Mouse (Mus musculus) hindbrain, postnatal 0 days (tissue): ENCODE results near the gene Celf1. TPM values are rescaled to one million over a fixed set of nuclear protein-coding genes. Genes with fewer than 3 reads are reported as not detected.
"Not testable (repeated sequence)": the region's sequence is repeated elsewhere in the genome, so short reads cannot be mapped to it uniquely, and the experiment has no call there.

ENCODE experiments used
- ATAC-seq: fragments of 200-750 bp; cut with Nextera tagmentation; 2 replicates; pipeline ENCODE4 v1.8.0; 2017; ENCODE audit warnings: mild to moderate bottlenecking, moderate TSS enrichment, moderate library complexity
- DNase-seq: peaks from one replicate; pipeline ENCODE4 v3.0.0-alpha.2; 2015; ENCODE audit warnings: low spot score
- H3K27ac ChIP-seq: fragments of 300-500 bp; sonication (generic); 2 replicates; pipeline ENCODE4 v1.5.1; 2014; ENCODE audit warnings: mild to moderate bottlenecking
- H3K27me3 ChIP-seq: fragments of 300-500 bp; sonication (generic); 2 replicates; pipeline ENCODE4 v1.6.1; 2014; ENCODE audit warnings: low read length, mixed read lengths; ENCODE audit not compliant: insufficient read depth
- H3K36me3 ChIP-seq: fragments of 300-500 bp; sonication (generic); 2 replicates; pipeline ENCODE4 v1.6.1; 2014; ENCODE audit warnings: low read length, mixed read lengths; ENCODE audit not compliant: insufficient read depth
- H3K4me1 ChIP-seq: fragments of 300-500 bp; sonication (generic); 2 replicates; pipeline ENCODE4 v1.6.1; 2014; ENCODE audit warnings: antibody characterized with exemption, low read length, mixed read lengths; ENCODE audit not compliant: insufficient read depth
- H3K4me2 ChIP-seq: fragments of 300-500 bp; sonication (generic); 2 replicates; pipeline ENCODE4 v1.6.1; 2014; ENCODE audit warnings: low read depth, mild to moderate bottlenecking, low read length, moderate library complexity, mixed read lengths
- H3K4me3 ChIP-seq: fragments of 300-500 bp; sonication (generic); 2 replicates; pipeline ENCODE4 v1.5.1; 2014; ENCODE audit warnings: low read length
- H3K9ac ChIP-seq: fragments of 300-500 bp; sonication (generic); replicated peaks from 2 replicates; pipeline ENCODE4 v1.6.1; 2014; ENCODE audit warnings: mild to moderate bottlenecking, low read length, moderate library complexity, mixed read lengths
- H3K9me3 ChIP-seq: fragments of 300-500 bp; sonication (generic); 2 replicates; pipeline ENCODE4 v1.6.1; 2016; ENCODE audit warnings: low read length, mixed read lengths
- CTCF ChIP-seq: IDR thresholded peaks from 2 replicates; pipeline ENCODE4 v1.5.1; 2016; ENCODE audit warnings: antibody characterized with exemption, control low read depth, low read depth
- WGBS: fragments of 180-500 bp; shearing (Covaris S2); extraction: QIAGEN DNeasy Blood & Tissue Kit; methylation state at CpG from one replicate; pipeline ENCODE4 v1.1.7; 2014; 5-methylcytosine and 5-hydroxymethylcytosine counted together
- polyA plus RNA-seq: library from polyadenylated mRNA; unstranded; fragments of >200 nt; fragmentation: Nextera tagmentation; extraction: Ambion mirVana; gene quantifications from 2 replicates; pipeline ENCODE4 v1.2.1, GENCODE M21; 2015
- total RNA-seq: library from RNA; depleted of rRNA; stranded (reverse); fragments of >200 nt; gene quantifications from 2 replicates; pipeline ENCODE4 v1.2.3, GENCODE M21; 2014

The Celf1 gene
- total and polyA plus RNA-seq, 2 experiments from 2014 or later, result 63.1 to 68.6 TPM

GRCm38 (mm10) chr2:91042651-91043398, 102.6 kb downstream of the Celf1 start:
- no peak for DNase-seq
- Histone ChIP-seq H3K9ac (no peak overlapping the region), H3K9me3 (no peaks in the 10 kb centered on the region), H3K27me3 (no peaks in the 10 kb centered on the region), H3K4me3 (no peak overlapping the region), H3K4me1 (no peaks in the 10 kb centered on the region), H3K4me2 (no peak overlapping the region), H3K27ac (no peak overlapping the region), H3K36me3 (no peaks in the 10 kb centered on the region)
- no peak for TF ChIP-seq CTCF
- WGBS, result 72% methylated on average over 21 of the region's 21 CpGs
- no peak for ATAC-seq

DNA sequence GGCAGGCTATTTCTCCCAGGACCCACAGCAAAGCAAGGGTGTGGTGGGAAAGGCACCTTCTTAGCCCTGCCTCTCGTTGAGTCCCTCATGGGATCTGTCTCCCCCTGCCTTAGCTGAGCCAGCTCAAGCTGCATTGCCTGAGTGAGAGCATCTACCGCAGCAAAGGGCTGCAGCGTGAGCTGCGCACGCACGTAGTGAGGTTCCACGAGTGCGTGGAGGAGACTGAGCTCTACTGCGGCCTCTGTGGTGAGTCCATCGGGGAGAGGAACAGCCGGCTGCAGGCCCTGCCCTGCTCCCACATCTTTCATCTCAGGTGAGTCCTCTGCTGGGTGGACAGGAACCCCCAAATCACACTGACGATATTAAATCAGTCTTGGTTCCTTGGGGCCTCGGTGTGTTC, 104.5 kb downstream of the Celf1 start:
- Histone ChIP-seq H3K36me3 (no peaks in the 10 kb centered on the region), H3K4me1 (no peaks in the 10 kb centered on the region), H3K9me3 (no peaks in the 10 kb centered on the region), H3K4me3 (no peak overlapping the region), H3K4me2 (no peak overlapping the region), H3K27ac (no peak overlapping the region), H3K27me3 (no peaks in the 10 kb centered on the region), H3K9ac (no peak overlapping the region)
- ATAC-seq (no peak), DNase-seq (no peak)
- WGBS, result 83% methylated on average over 13 of the region's 13 CpGs
- no peak for TF ChIP-seq CTCF

- H3K27ac ChIP-seq, DNase-seq, H3K9ac ChIP-seq, H3K9me3 ChIP-seq, H3K4me2 ChIP-seq, H3K27me3 ChIP-seq, H3K36me3 ChIP-seq, H3K4me1 ChIP-seq, H3K4me3 ChIP-seq, ATAC-seq: not testable (repeated sequence)
- 80% methylated on average over 1 of the region's 1 CpGs for WGBS
Measured at GRCm38 (mm10) chr2:91045805-91046204, 105.6 kb downstream of the Celf1 start.

- ATAC-seq (no peak), DNase-seq (no peak)
- H3K36me3 ChIP-seq, result no peaks in the 10 kb centered on the region
- H3K4me1 ChIP-seq, result no peaks in the 10 kb centered on the region
- H3K27me3 ChIP-seq, result no peaks in the 10 kb centered on the region
- H3K4me2 ChIP-seq, result no peak overlapping the region
- 81% methylated on average over 9 of the region's 9 CpGs for WGBS
- no peak for TF ChIP-seq CTCF
- no peak overlapping the region for H3K4me3 ChIP-seq
- no peak overlapping the region for H3K27ac ChIP-seq
- H3K9me3 ChIP-seq, result no peaks in the 10 kb centered on the region
- H3K9ac ChIP-seq, result no peak overlapping the region
Measured at GRCm38 (mm10) chr2:91047359-91047758, 107.2 kb downstream of the Celf1 start.

DNA sequence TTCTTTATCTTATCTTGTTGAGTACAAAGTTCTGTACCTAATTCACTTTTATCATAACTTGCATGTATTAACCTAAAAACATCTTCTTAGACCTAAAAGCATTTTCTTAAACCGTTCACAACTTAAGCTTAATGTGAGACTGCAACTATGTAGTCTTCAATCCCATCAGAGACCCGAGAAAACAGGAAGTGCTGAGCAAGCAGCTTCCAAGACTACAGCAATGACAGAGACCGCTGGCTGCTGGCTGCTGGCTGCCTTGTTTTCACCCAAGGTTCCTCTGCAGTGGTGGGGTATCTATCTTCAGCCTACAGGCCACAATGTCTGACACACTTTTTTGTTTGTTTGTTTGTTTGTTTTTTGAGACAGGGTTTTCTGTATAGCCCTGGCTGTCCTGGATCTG, 111.7 kb downstream of the Celf1 start:
- H3K27ac ChIP-seq, result no peak overlapping the region
- no peak overlapping the region for H3K9ac ChIP-seq
- DNase-seq (no peak), ATAC-seq (no peak)
- H3K4me1 ChIP-seq, result peaks cover 8% of the 10 kb centered on the region; the same call in 1 of the 2 replicates
- H3K9me3 ChIP-seq, result no peaks in the 10 kb centered on the region
- H3K4me3 ChIP-seq, result no peak overlapping the region
- H3K4me2 ChIP-seq, result no peak overlapping the region
- 82% methylated on average over 3 of the region's 3 CpGs for WGBS
- H3K36me3 ChIP-seq, result peaks cover 15% of the 10 kb centered on the region
- H3K27me3 ChIP-seq, result no peaks in the 10 kb centered on the region
- no peak for TF ChIP-seq CTCF

GRCm38 (mm10) chr2:91052752-91053151, 112.6 kb downstream of the Celf1 start:
- ATAC-seq (no peak), DNase-seq (no peak)
- Histone ChIP-seq H3K4me1 (peaks cover 8% of the 10 kb centered on the region; the same call in 1 of the 2 replicates), H3K36me3 (peaks cover 23% of the 10 kb centered on the region), H3K9ac (no peak overlapping the region), H3K27ac (no peak overlapping the region), H3K9me3 (no peaks in the 10 kb centered on the region), H3K27me3 (no peaks in the 10 kb centered on the region), H3K4me2 (no peak overlapping the region), H3K4me3 (no peak overlapping the region)
- WGBS, result 48% methylated on average over 2 of the region's 2 CpGs
- TF ChIP-seq CTCF, result peak; percentile 23; the same call in 1 of the 2 replicates
